Mouse (Mus musculus): Measurements from ENCODE around the gene Jak2. TPM values are rescaled to one million over a fixed set of nuclear protein-coding genes. Genes with fewer than 3 reads are reported as not detected.
A peak's percentile ranks its signal among the peaks of the same experiment; 100 is the strongest.

Gene Jak2
- polyA plus RNA-seq, 1 experiment from 2014 or later, result 11.4 TPM

DNA sequence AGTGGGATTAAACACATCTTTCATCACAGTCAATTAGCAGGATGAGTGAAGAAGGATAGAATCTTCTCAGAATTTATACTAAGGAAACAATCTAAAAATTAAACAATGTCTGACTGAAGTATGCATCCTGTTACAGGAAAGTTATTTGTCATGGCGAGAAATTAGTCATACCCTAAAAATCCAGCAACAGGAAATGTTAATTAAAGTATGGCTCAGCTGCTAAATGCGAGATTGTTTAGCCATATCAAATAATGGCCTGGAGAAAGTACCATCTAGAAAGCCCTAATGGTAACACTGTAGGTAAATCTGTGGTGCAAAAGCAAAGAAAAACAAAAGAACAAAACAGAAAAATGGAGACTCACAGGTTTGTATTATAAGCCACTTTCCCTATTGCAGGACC, 22.6 kb upstream of the Jak2 start:
- H3K4me1 ChIP-seq (replicated peaks), result peaks cover 26% of the 10 kb centered on the region
- no peaks in the 10 kb centered on the region for H3K9me3 ChIP-seq (replicated peaks)
- no peak for ATAC-seq (ENCODE audit: insufficient read depth)
- no peaks in the 10 kb centered on the region for H3K27me3 ChIP-seq
- H3K36me3 ChIP-seq (replicated peaks), result no peaks in the 10 kb centered on the region
- WGBS (ENCODE audit: insufficient replicate concordance), result 61% methylated on average over 2 of the region's 2 CpGs
- no peak overlapping the region for H3K27ac ChIP-seq (replicated peaks)
- no peak overlapping the region for H3K4me3 ChIP-seq (replicated peaks)
- H3K9ac ChIP-seq, result no peak overlapping the region
- no peak overlapping the region for H3K4me2 ChIP-seq

DNA sequence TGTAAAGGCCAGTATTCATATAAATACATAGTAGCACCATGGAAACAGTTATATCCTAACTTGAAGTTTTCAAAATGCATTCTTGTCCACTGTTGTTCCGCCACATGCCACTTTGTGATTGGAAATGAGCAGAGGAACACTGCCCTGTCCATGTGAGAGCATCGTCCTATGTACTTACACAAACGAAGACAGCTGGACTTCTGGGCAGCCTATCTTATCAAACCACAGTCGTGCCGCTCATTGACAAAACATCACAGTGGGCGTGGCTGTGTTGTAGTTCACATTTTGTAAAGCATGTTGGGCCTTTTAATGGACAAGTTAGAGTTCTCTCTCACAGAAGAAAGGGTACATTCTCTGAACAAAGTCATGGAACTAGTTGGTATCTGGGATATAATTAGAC, 18.9 kb upstream of the Jak2 start:
- Histone ChIP-seq H3K9ac (no peak overlapping the region), H3K4me2 (peak overlapping the region; percentile 8; the same call in 1 of the 2 replicates), H3K4me1 (replicated peaks) (peaks cover 40% of the 10 kb centered on the region), H3K36me3 (replicated peaks) (no peaks in the 10 kb centered on the region), H3K27me3 (no peaks in the 10 kb centered on the region), H3K4me3 (replicated peaks) (no peak overlapping the region), H3K27ac (replicated peaks) (0 out of 2 replicates have a peak overlapping the region, but pooled peaks have one; percentile 38), H3K9me3 (replicated peaks) (no peaks in the 10 kb centered on the region)
- peak; percentile 42; the same call in 1 of the 2 replicates for ATAC-seq (ENCODE audit: insufficient read depth)
- WGBS (ENCODE audit: insufficient replicate concordance), result 24% methylated on average over 6 of the region's 6 CpGs

DNA sequence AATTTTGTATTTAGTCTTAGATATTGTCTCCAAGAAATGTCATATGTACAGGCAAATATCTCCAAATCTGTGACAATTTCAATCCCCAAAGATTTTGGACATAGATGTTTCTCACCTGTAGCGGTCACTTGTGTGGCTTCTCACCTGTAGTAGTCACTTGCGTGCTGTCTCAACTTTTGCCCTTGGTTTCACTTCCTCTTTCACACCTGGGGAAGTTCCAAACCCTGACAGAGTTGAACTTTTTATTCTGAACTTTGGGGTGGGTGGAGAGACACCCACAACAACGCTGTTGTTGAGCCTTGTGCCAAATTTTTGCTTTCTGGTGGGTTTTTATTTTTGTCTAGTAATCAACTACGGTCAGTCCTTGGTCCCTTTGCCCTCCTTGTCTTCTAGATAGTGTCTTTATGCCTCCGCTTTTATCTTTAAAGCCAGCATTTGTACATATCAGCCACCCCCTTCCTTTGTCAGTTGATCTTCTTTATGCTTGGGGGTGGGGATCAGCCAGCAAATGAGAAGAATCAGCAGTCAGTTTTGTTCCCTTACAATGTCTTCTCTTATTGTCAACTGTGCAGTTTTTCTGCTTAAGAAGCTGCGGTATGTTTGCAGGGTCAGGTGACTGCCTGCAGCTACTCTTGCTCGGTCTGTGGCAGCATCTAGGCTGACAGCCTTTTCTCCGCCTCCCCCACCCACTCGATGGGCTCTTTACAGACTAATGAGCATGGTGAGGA, 14.8 kb upstream of the Jak2 start:
- peak overlapping the region; percentile 22 for H3K4me3 ChIP-seq (replicated peaks)
- H3K9me3 ChIP-seq (replicated peaks), result no peaks in the 10 kb centered on the region
- peak overlapping the region; percentile 1; the same call in 1 of the 2 replicates for H3K9ac ChIP-seq
- peak overlapping the region; percentile 77 for H3K27ac ChIP-seq (replicated peaks)
- peak; percentile 64 for ATAC-seq (ENCODE audit: insufficient read depth)
- 15% methylated on average over 9 of the region's 9 CpGs for WGBS (ENCODE audit: insufficient replicate concordance)
- no peaks in the 10 kb centered on the region for H3K27me3 ChIP-seq
- H3K4me2 ChIP-seq, result peak overlapping the region; percentile 57
- no peaks in the 10 kb centered on the region for H3K36me3 ChIP-seq (replicated peaks)
- peaks cover 72% of the 10 kb centered on the region for H3K4me1 ChIP-seq (replicated peaks)

DNA sequence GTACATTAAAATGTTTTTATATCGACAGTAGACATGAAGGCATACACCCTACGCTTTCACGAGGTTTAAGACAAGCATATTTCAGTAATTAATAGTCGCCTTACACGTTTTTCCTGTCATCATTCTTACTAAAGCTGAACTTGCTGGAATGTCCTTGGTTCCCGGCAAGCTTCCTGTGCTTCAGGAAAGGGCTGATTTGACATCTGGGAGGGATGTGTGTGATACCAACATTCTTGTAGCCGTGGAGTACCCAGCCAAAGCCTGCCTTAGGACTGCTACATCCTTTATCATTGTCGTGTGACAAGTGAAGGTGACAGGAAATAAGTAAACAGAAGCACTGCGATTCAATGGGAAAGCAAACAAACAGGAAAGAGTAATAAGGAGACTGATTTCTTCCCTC, 13.5 kb upstream of the Jak2 start:
- no peaks in the 10 kb centered on the region for H3K36me3 ChIP-seq (replicated peaks)
- H3K9ac ChIP-seq, result no peak overlapping the region
- H3K4me3 ChIP-seq (replicated peaks), result no peak overlapping the region
- H3K27ac ChIP-seq (replicated peaks), result no peak overlapping the region
- no peak for ATAC-seq (ENCODE audit: insufficient read depth)
- no peaks in the 10 kb centered on the region for H3K27me3 ChIP-seq
- WGBS (ENCODE audit: insufficient replicate concordance), result 34% methylated on average over 9 of the region's 9 CpGs
- H3K9me3 ChIP-seq (replicated peaks), result no peaks in the 10 kb centered on the region
- H3K4me2 ChIP-seq, result no peak overlapping the region
- H3K4me1 ChIP-seq (replicated peaks), result peaks cover 64% of the 10 kb centered on the region

DNA sequence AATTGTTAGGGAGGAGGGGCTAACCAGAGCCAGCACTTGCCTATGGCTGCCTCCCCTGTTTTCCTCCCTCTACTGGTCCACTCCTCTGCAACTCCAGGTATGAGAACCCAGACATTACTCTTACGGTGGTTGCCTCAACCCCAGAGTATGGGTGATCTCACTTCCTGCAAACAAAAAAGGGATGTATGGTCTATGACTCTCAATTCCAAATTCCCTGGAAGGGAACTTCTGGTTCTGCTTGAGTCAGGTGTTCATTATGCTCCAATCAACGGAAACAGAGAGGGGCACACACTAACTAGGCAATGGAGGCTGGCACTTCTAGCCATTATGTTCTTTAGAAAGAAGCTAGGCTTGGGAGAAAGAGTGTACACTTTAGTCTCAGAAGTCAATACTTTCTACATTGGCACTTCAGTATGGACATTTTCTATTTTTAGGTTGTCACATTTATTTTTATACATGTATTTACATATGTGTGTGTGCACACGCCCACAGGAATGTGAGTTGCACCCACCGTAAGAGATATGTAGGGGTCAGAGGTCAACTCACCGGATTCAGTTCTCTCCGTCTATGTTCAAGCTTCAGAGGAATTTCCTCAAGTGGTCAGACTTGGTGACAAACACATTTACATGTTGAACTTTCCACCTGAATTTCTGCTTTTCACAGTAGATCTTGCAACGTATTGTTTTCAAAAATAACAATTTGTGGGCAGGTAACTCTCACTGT, 12.0 kb upstream of the Jak2 start:
- Histone ChIP-seq H3K4me3 (replicated peaks) (no peak overlapping the region), H3K4me1 (replicated peaks) (peaks cover 61% of the 10 kb centered on the region), H3K9me3 (replicated peaks) (no peaks in the 10 kb centered on the region), H3K36me3 (replicated peaks) (no peaks in the 10 kb centered on the region), H3K27me3 (no peaks in the 10 kb centered on the region), H3K27ac (replicated peaks) (0 out of 2 replicates have a peak overlapping the region, but pooled peaks have one; percentile 14), H3K9ac (no peak overlapping the region), H3K4me2 (no peak overlapping the region)
- no peak for ATAC-seq (ENCODE audit: insufficient read depth)
- WGBS (ENCODE audit: insufficient replicate concordance), result 60% methylated on average over 7 of the region's 7 CpGs

DNA sequence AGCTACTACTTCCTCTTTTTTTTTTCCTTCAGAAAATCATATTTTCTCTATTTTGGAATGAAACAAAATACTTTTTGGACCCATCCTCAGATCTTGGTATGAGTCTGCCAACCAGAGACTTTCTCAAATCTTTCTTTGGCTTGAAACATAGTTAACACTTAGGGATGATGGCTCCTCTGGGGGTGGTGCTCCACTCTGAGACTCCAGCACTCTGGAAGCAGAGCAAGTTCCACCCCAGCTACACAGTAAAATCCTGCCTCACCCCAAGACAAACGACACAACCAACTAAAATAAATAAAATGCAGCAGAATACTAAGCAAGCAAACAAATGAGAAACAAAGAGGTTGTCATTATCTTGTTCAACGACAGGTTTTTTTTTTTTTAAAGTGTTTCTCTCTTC, 11.0 kb upstream of the Jak2 start:
- H3K27me3 ChIP-seq, result no peaks in the 10 kb centered on the region

DNA sequence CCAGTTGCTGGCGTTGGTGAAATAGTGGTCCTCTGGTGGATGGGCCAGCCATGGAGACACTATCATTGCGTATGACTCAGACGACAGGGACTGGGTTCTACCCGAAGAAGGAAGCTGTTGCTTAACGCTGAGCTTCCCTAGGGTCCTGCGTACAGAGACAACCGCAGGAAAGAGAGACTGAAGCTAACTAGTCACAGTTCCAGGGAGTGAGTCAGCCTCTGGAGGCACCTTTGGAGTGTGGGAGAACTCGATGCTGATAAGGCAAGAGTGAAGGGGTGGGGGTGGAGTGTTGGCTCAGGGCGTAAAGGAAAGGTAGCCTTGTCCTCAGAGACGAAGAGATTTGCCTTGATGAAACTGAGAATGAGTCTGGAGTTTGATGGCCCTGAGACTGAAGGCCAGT, 10.0 kb upstream of the Jak2 start:
- H3K27me3 ChIP-seq, result no peaks in the 10 kb centered on the region
- peak overlapping the region; percentile 58; the same call in 1 of the 2 replicates for H3K27ac ChIP-seq (replicated peaks)
- no peaks in the 10 kb centered on the region for H3K36me3 ChIP-seq (replicated peaks)
- peak overlapping the region; percentile 47 for H3K4me2 ChIP-seq
- ATAC-seq (ENCODE audit: insufficient read depth), result peak; percentile 77
- H3K4me3 ChIP-seq (replicated peaks), result 0 out of 2 replicates have a peak overlapping the region, but pooled peaks have one; percentile 2
- no peaks in the 10 kb centered on the region for H3K9me3 ChIP-seq (replicated peaks)
- WGBS (ENCODE audit: insufficient replicate concordance), result 16% methylated on average over 10 of the region's 10 CpGs
- peaks cover 51% of the 10 kb centered on the region for H3K4me1 ChIP-seq (replicated peaks)
- no peak overlapping the region for H3K9ac ChIP-seq

More for the DNA sequence above, 11.0 kb upstream of the Jak2 start:
- H3K27ac ChIP-seq (replicated peaks), result no peak overlapping the region
- H3K9me3 ChIP-seq (replicated peaks), result no peaks in the 10 kb centered on the region
- H3K9ac ChIP-seq, result no peak overlapping the region
- ATAC-seq (ENCODE audit: insufficient read depth), result no peak
- H3K4me3 ChIP-seq (replicated peaks), result no peak overlapping the region
- H3K4me2 ChIP-seq, result no peak overlapping the region
- H3K4me1 ChIP-seq (replicated peaks), result peaks cover 60% of the 10 kb centered on the region
- 41% methylated on average over 2 of the region's 2 CpGs for WGBS (ENCODE audit: insufficient replicate concordance)
- no peaks in the 10 kb centered on the region for H3K36me3 ChIP-seq (replicated peaks)

DNA sequence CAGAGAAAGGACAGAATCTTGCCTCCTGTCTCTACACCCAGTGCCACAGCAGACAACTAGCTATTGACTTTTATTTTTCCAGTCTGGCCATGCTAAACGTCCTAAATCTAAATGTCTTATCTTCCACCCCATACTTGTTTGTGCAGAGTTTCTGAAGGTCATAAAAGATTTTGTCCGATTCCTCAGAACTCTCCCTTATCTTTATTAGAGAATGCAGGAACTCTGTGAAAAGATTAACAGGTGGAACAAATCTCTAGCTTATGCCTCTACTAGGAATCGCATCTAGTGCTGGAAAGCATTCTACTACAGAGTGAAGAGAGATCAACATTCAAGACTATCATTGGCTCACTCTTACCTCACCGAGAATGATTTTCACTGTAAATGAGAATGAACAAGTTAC, 1.7 kb upstream of the Jak2 start:
- Histone ChIP-seq H3K4me2 (peak overlapping the region; percentile 87), H3K9me3 (replicated peaks) (no peaks in the 10 kb centered on the region), H3K36me3 (replicated peaks) (peaks cover 3% of the 10 kb centered on the region; the same call in 1 of the 2 replicates), H3K9ac (no peak overlapping the region), H3K4me3 (replicated peaks) (peak overlapping the region; percentile 97), H3K27ac (replicated peaks) (no peak overlapping the region), H3K27me3 (no peaks in the 10 kb centered on the region), H3K4me1 (replicated peaks) (peaks cover 42% of the 10 kb centered on the region)
- WGBS (ENCODE audit: insufficient replicate concordance), result 23% methylated on average over 4 of the region's 4 CpGs
- no peak for ATAC-seq (ENCODE audit: insufficient read depth)

DNA sequence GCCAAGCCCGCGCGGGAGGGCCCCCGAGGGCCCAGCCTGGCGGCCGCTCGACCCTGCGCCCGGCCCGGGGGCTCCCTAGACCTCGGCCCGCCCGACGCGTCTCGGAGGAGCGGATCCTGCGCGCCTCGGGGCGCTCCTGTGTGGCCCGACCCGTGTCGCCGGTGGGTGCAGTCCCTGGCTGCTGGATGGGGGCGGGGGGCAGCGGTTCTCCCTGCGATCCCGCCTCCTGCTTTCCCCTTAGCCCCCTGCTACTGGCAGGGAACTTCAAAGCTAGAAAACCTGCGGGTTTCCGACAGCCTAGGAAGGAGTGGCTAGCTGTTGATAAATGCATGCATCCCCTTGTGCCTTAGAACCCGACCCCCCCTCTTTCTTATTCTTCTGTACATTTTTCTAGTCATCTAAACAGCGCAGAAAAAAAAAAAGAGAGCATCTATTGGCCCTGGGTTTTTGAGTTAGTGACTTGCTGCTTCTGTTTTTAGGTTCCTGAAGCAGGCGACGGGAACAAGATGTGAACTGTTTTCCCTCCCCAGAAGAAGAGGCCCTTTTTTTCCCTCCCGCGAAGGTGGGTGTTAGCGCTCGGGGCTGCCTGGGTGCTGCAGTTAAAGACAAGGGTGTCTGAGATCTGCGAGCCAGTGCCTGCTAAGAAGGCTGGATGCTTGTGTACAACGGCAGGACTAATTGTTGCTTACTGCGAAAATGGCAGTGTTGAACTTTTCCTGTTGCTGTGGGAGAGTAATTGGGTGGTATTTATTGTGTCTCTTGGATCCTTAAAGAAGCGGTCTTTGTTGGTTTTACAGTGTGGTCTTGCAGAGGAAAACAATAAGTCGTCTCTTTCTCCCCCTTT, 552 bp downstream of the Jak2 start:
- under 1% methylated on average over 44 of the region's 44 CpGs for WGBS (ENCODE audit: insufficient replicate concordance)
- ATAC-seq (ENCODE audit: insufficient read depth), result peak; percentile 35
- Histone ChIP-seq H3K4me3 (replicated peaks) (peak overlapping the region; percentile 97), H3K4me2 (peak overlapping the region; percentile 87), H3K4me1 (replicated peaks) (peaks cover 54% of the 10 kb centered on the region), H3K9me3 (replicated peaks) (no peaks in the 10 kb centered on the region), H3K27ac (replicated peaks) (peak overlapping the region; percentile 100), H3K36me3 (replicated peaks) (peaks cover 18% of the 10 kb centered on the region), H3K27me3 (no peaks in the 10 kb centered on the region), H3K9ac (peak overlapping the region; percentile 100)

DNA sequence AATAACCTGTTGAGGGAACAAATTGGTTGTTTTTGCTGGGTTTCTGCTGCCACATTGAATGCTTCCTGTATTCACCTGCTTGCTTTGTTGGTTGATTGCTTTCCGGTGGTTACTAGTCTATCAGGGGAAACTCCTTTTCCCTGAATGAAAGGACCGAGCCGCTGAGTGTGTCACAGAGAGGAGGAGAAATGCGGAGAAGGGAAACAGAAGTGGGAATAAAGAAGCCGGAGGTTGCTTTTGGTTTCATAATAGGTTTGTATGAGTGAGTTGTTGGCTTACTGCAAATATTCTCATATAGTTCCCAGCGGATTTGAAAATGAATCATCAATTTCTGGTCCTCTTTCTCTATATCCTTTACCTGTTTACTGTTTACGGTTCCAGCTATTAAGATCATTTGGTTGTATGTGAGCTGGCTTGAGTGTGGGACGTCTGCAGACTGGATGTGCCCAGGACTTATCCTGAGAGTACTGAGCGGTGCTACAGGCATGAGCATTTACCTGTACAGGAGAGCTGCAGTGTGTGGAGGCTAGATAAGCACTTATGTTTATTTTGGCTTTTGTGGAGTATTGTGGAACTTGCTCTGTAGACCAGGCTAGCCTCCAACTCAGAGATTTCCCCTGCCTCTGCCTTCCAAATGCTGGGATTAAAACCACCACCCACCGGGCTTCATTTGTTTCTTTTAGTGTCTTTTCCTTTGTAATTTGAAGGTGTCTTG, 1.4 kb downstream of the Jak2 start:
- H3K4me2 ChIP-seq, result peak overlapping the region; percentile 87
- H3K9ac ChIP-seq, result peak overlapping the region; percentile 100
- H3K4me3 ChIP-seq (replicated peaks), result peak overlapping the region; percentile 97
- H3K4me1 ChIP-seq (replicated peaks), result peaks cover 55% of the 10 kb centered on the region
- H3K27me3 ChIP-seq, result no peaks in the 10 kb centered on the region
- H3K9me3 ChIP-seq (replicated peaks), result no peaks in the 10 kb centered on the region
- H3K36me3 ChIP-seq (replicated peaks), result peaks cover 20% of the 10 kb centered on the region
- peak; percentile 8; the same call in 1 of the 2 replicates for ATAC-seq (ENCODE audit: insufficient read depth)
- H3K27ac ChIP-seq (replicated peaks), result peak overlapping the region; percentile 100
- 6% methylated on average over 10 of the region's 10 CpGs for WGBS (ENCODE audit: insufficient replicate concordance)

All from liver, embryonic 15.5 days (tissue).